Mouse (Mus musculus): Measurements from ENCODE around the gene Upf1.

GRCm38 (mm10) chr8:70347443-70347842 lies 5.6 kb downstream of the Upf1 start:
- no peak for TF ChIP-seq CTCF (IDR thresholded peaks at IDR 0.05; ENCODE audit: control insufficient read depth, insufficient read depth, insufficient read length)
- no peak for TF ChIP-seq MAX (IDR thresholded peaks at IDR 0.05)
- TF ChIP-seq USF1 (IDR thresholded peaks at IDR 0.05; ENCODE audit: low read depth), result no peak

Data from C2C12 (cell line).